In the genomic region with DNA sequence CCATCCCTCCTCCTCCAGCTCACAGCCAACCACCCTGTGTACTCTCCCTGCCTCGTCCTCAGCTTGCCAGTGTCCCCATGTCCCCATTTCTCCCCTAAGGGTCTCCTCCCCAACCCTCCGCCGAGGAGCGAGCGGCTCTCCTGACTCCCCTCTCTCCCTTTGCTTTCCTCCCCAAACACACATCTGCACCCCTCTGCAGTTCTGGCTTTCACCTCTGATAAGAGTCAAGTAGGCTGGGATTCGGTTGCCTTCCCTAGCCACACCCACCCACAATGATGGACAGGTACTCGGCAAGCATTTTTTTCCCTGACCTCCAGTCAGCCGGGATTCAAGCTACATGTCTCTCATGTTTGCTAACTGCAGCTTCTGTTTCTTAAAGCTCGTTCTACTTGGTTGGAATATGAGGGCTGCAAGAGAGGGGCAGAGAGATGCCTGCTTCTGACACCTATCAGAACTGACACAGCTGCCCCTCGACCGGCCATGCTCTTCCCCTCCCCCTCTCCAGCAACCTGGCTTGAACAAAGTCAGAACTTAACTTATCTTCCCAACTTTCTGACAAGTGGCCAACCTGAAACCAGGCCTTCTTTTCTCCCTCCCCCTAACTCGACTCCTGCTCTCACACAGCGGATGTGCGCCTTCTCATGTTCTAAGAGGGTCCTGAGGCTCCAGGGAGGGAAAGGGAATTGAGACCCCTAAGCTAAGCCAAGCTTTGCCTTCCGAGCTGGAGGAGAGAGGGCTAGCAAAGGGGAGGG, we compare ENCODE assay signal across 8 mouse cellular contexts. TPM values are rescaled to one million over a fixed set of nuclear protein-coding genes. Genes with fewer than 3 reads are reported as not detected.
A peak's percentile ranks its signal among the peaks of the same experiment; 100 is the strongest.
DNase-seq lines count a peak whose midpoint lies in the region; ATAC-seq lines count a peak whose summit lies in the region.

No protein-coding gene starts in this region.

- H3K27ac ChIP-seq in kidney, embryonic 16.5 days (ENCODE audit: low read length), result peak overlapping the region; percentile 87
- peak overlapping the region; percentile 81 for H3K27ac ChIP-seq in hindbrain, embryonic 14.5 days

- no peaks in the 10 kb centered on the region for H3K9me3 ChIP-seq in kidney, embryonic 16.5 days (ENCODE audit: low read length)
- H3K9me3 ChIP-seq in hindbrain, embryonic 14.5 days (ENCODE audit: control insufficient read depth, low read length), result no peaks in the 10 kb centered on the region

- no peak for DNase-seq in kidney, postnatal 14 days
- peak; percentile 80 for DNase-seq in embryo, embryonic 10.5 days (ENCODE audit: low spot score)
- DNase-seq in hindbrain, embryonic 14.5 days (ENCODE audit: low spot score), result no peak
- DNase-seq in lung, postnatal 10 days, result peak; percentile 60
- DNase-seq in thymus, postnatal 36 days, result no peak
- no peak for DNase-seq in layer of hippocampus, postnatal 14 days (ENCODE audit: low spot score in 2 of 2)
- DNase-seq in layer of hippocampus, postnatal 36 days, result no peak

- WGBS in kidney, embryonic 16.5 days, result 2% methylated on average over 15 of the region's 15 CpGs
- 2% methylated on average over 15 of the region's 15 CpGs for WGBS in hindbrain, embryonic 14.5 days

- H3K36me3 ChIP-seq in kidney, embryonic 16.5 days (ENCODE audit: insufficient read depth, low read length), result 0 out of 2 replicates have a peak, but pooled peaks cover 3% of the 10 kb centered on the region
- no peaks in the 10 kb centered on the region for H3K36me3 ChIP-seq in hindbrain, embryonic 14.5 days (replicated peaks; ENCODE audit: control insufficient read depth, insufficient read depth)

- H3K4me2 ChIP-seq in kidney, embryonic 16.5 days (replicated peaks; ENCODE audit: low read depth, low read length), result peak overlapping the region; percentile 77
- peak overlapping the region; percentile 65 for H3K4me2 ChIP-seq in hindbrain, embryonic 14.5 days (replicated peaks)

- peak; percentile 16; the same call in 1 of the 2 replicates for ATAC-seq in kidney, embryonic 16.5 days (ENCODE audit: low FRiP score, low TSS enrichment)
- ATAC-seq in hindbrain, embryonic 14.5 days (ENCODE audit: low FRiP score), result no peak

- H3K9ac ChIP-seq in kidney, embryonic 16.5 days (replicated peaks; ENCODE audit: low read length), result peak overlapping the region; percentile 87
- H3K9ac ChIP-seq in hindbrain, embryonic 14.5 days, result peak overlapping the region; percentile 70

- no peaks in the 10 kb centered on the region for H3K27me3 ChIP-seq in kidney, embryonic 16.5 days (ENCODE audit: insufficient read depth, low read length)
- H3K27me3 ChIP-seq in hindbrain, embryonic 14.5 days (ENCODE audit: control insufficient read depth, insufficient read depth, low read length), result no peaks in the 10 kb centered on the region

- peak overlapping the region; percentile 64 for H3K4me3 ChIP-seq in kidney, embryonic 16.5 days (ENCODE audit: low read length)
- peak overlapping the region; percentile 53 for H3K4me3 ChIP-seq in hindbrain, embryonic 14.5 days (replicated peaks; ENCODE audit: low read length)

- peaks cover 51% of the 10 kb centered on the region for H3K4me1 ChIP-seq in kidney, embryonic 16.5 days (ENCODE audit: insufficient read depth, low read length)
- H3K4me1 ChIP-seq in hindbrain, embryonic 14.5 days (replicated peaks; ENCODE audit: control insufficient read depth, insufficient read depth, low read length), result peaks cover 40% of the 10 kb centered on the region

RNA-seq across cellular contexts. Expression of gene Kirrel, which starts 2.0 kb away (rescaled TPM):
- 16.4 and 18.6 TPM in 2 replicates for polyA plus RNA-seq in kidney, embryonic 16.5 days (2015; fragmentation: Nextera tagmentation; extraction: Ambion mirVana)
- 3.8 and 4.1 TPM in 2 replicates for polyA plus RNA-seq in hindbrain, embryonic 14.5 days (2014; fragmentation: Nextera tagmentation; extraction: Ambion mirVana)
- 1 to 10 TPM; 4.7 to 4.8 TPM for total RNA-seq in layer of hippocampus, postnatal 14 days (2021)
- total RNA-seq in layer of hippocampus, postnatal 36 days (2021), result 1 to 10 TPM; 3.2 to 4.3 TPM

Comparison
In these comparisons a context has a peak if more than half of its experiments do, and no peak if none do; other contexts are left out.
1. DNase-seq: peak in embryo, embryonic 10.5 days (single experiment) and lung, postnatal 10 days (single experiment); none in kidney, postnatal 14 days (single experiment), hindbrain, embryonic 14.5 days (single experiment), thymus, postnatal 36 days (0 of 2), layer of hippocampus, postnatal 14 days (0 of 2) and layer of hippocampus, postnatal 36 days (0 of 2).